Mouse (Mus musculus): ENCODE results near the gene Stfa2.
"Not testable (repeated sequence)": the region's sequence is repeated elsewhere in the genome, so short reads cannot be mapped to it uniquely, and the experiment has no call there.

Gene Stfa2

DNA sequence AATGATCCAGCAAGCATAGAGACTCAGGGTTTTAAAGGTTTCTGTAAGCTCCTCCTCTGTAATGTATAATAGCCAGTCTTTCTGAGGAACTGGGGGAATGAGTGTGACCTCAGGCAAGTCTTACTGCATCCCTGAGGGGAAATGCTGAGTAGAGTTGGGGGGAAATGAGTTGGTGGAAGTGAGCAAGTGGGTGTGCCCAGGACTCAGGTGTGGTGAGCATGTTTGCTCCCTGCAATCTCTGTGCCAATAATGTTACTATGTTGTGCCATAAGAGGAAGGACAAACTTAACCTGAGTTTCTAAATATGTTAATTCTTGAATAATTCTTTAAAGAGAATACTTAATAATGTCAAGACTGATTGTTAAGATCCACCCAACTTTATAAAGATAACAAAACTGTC, at the start of gene Stfa2:
Gene Stfa2 (minus strand): TSS at position 101 of the 400 bp plus-strand sequence.
- DNase-seq (ENCODE audit: low read depth, low spot score): no peak

GRCm38 (mm10) chr16:36455342-36455802, 47.1 kb upstream of the Stfa2 start, which contains the start of gene Stfa3:
Gene Stfa3, minus strand, starts transcription at chr16:36455392.
- no peak for DNase-seq (ENCODE audit: low read depth, low spot score)

- DNase-seq (ENCODE audit: low read depth, low spot score): not testable (repeated sequence)
Measured at GRCm38 (mm10) chr16:36420979-36421378, 12.7 kb upstream of the Stfa2 start.

- no peak for DNase-seq (ENCODE audit: low read depth, low spot score)
Measured at GRCm38 (mm10) chr16:36389060-36389459, 19.2 kb downstream of the Stfa2 start.

GRCm38 (mm10) chr16:36367648-36368047, 40.6 kb downstream of the Stfa2 start, which contains the start of gene BC100530:
Gene BC100530, minus strand, starts transcription at chr16:36367748.
- not testable (repeated sequence) for DNase-seq (ENCODE audit: low read depth, low spot score)
